Mouse (Mus musculus): ENCODE data around the gene Bcl2.
A peak's percentile ranks its signal among the peaks of the same experiment; 100 is the strongest.

Gene Bcl2

GRCm38 (mm10) chr1:106606951-106607350 is 107.1 kb downstream of the Bcl2 start:
- Histone ChIP-seq H3K36me3 (ENCODE audit: control insufficient read depth, insufficient read depth, low read length, poor library complexity, severe bottlenecking) (no peaks in the 10 kb centered on the region), H3K27me3 (ENCODE audit: control insufficient read depth, insufficient read depth, low read length, poor library complexity, severe bottlenecking) (no peaks in the 10 kb centered on the region)
- no peak for DNase-seq (ENCODE audit: low read depth, low spot score)

- DNase-seq (ENCODE audit: low read depth, low spot score): no peak
These were observed 110.7 kb downstream of the Bcl2 start for GRCm38 (mm10) chr1:106603406-106603805.

GRCm38 (mm10) chr1:106602941-106603340 is 111.1 kb downstream of the Bcl2 start:
- no peaks in the 10 kb centered on the region for H3K27me3 ChIP-seq (ENCODE audit: control insufficient read depth, insufficient read depth, low read length, poor library complexity, severe bottlenecking)
- DNase-seq (ENCODE audit: low read depth, low spot score): no peak
- no peaks in the 10 kb centered on the region for H3K36me3 ChIP-seq (ENCODE audit: control insufficient read depth, insufficient read depth, low read length, poor library complexity, severe bottlenecking)

More at GRCm38 (mm10) chr1:106603406-106603805, 110.7 kb downstream of the Bcl2 start:
- Histone ChIP-seq H3K36me3 (ENCODE audit: control insufficient read depth, insufficient read depth, low read length, poor library complexity, severe bottlenecking) (no peaks in the 10 kb centered on the region), H3K27me3 (ENCODE audit: control insufficient read depth, insufficient read depth, low read length, poor library complexity, severe bottlenecking) (no peaks in the 10 kb centered on the region)

DNA sequence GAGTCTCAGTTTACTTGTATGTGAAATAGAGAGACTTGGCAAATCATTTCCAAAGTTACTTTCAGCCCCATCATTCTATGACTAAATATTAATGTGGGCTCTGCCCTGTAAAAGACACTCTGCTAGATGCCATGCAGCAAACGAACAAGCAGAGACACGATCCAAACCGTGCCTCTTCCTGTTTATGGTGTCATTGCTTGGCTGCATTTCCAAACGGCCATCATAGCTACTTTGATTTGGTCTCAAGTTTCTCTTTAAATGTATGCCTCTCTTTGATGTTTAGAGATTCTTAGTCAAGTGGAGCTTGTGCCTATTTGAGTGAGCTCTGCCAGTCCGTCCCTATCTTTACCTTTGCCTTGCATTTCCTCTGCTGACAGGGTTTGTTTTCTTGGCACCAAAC is 111.5 kb downstream of the Bcl2 start:
- no peaks in the 10 kb centered on the region for H3K27me3 ChIP-seq (ENCODE audit: control insufficient read depth, insufficient read depth, low read length, poor library complexity, severe bottlenecking)
- H3K36me3 ChIP-seq (ENCODE audit: control insufficient read depth, insufficient read depth, low read length, poor library complexity, severe bottlenecking): no peaks in the 10 kb centered on the region
- DNase-seq (ENCODE audit: low read depth, low spot score): no peak

- DNase-seq (ENCODE audit: low read depth, low spot score): no peak
- Histone ChIP-seq H3K36me3 (ENCODE audit: control insufficient read depth, insufficient read depth, low read length, poor library complexity, severe bottlenecking) (no peaks in the 10 kb centered on the region), H3K27me3 (ENCODE audit: control insufficient read depth, insufficient read depth, low read length, poor library complexity, severe bottlenecking) (no peaks in the 10 kb centered on the region)
These were observed 112.8 kb downstream of the Bcl2 start for GRCm38 (mm10) chr1:106601247-106601646.

GRCm38 (mm10) chr1:106600841-106601240 is 113.2 kb downstream of the Bcl2 start:
- no peak for DNase-seq (ENCODE audit: low read depth, low spot score)
- no peaks in the 10 kb centered on the region for H3K27me3 ChIP-seq (ENCODE audit: control insufficient read depth, insufficient read depth, low read length, poor library complexity, severe bottlenecking)

GRCm38 (mm10) chr1:106598292-106598583 is 115.8 kb downstream of the Bcl2 start:
- no peaks in the 10 kb centered on the region for H3K36me3 ChIP-seq (ENCODE audit: control insufficient read depth, insufficient read depth, low read length, poor library complexity, severe bottlenecking)
- DNase-seq (ENCODE audit: low read depth, low spot score): no peak
- no peaks in the 10 kb centered on the region for H3K27me3 ChIP-seq (ENCODE audit: control insufficient read depth, insufficient read depth, low read length, poor library complexity, severe bottlenecking)

More at GRCm38 (mm10) chr1:106600841-106601240, 113.2 kb downstream of the Bcl2 start:
- H3K36me3 ChIP-seq (ENCODE audit: control insufficient read depth, insufficient read depth, low read length, poor library complexity, severe bottlenecking): no peaks in the 10 kb centered on the region

DNA sequence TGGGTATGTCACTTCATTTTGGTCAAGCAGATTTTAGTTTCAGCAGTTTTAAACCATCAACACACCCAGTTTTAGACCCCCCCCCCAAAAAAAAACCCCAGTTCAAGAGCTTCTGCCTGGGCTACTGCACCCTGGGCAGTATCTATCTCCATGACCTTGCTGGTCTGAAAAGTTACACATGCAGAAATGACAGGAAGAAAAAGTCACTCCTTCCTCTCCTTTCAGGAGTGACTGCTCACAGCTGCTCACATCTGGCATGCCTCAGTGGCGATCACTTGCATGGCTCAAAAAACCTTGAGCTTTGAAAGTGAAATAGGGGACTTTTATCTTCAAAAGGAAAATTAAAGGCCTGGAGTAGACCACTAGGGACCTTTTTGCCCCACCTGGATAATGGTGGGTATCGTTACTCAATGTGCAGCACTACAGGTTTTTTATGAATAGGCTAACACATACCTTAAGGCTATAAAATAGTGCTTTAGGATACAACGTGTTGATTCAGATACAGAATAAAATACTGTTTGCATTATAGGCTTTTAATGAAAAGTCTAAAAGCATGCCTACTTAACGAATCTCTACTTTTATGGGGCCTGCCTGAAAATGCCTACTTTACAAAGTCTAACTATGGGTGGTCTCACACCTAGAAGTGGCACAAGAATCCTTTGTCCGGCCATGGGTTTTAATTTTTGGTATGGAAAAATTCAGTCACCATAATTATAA is 116.3 kb downstream of the Bcl2 start:
- Histone ChIP-seq H3K36me3 (ENCODE audit: control insufficient read depth, insufficient read depth, low read length, poor library complexity, severe bottlenecking) (no peaks in the 10 kb centered on the region), H3K27me3 (ENCODE audit: control insufficient read depth, insufficient read depth, low read length, poor library complexity, severe bottlenecking) (no peaks in the 10 kb centered on the region)
- no peak for DNase-seq (ENCODE audit: low read depth, low spot score)

- H3K36me3 ChIP-seq (ENCODE audit: control insufficient read depth, insufficient read depth, low read length, poor library complexity, severe bottlenecking): no peaks in the 10 kb centered on the region
- no peak for DNase-seq (ENCODE audit: low read depth, low spot score)
- no peaks in the 10 kb centered on the region for H3K27me3 ChIP-seq (ENCODE audit: control insufficient read depth, insufficient read depth, low read length, poor library complexity, severe bottlenecking)
These were observed 117.7 kb downstream of the Bcl2 start for GRCm38 (mm10) chr1:106596380-106596779.

DNA sequence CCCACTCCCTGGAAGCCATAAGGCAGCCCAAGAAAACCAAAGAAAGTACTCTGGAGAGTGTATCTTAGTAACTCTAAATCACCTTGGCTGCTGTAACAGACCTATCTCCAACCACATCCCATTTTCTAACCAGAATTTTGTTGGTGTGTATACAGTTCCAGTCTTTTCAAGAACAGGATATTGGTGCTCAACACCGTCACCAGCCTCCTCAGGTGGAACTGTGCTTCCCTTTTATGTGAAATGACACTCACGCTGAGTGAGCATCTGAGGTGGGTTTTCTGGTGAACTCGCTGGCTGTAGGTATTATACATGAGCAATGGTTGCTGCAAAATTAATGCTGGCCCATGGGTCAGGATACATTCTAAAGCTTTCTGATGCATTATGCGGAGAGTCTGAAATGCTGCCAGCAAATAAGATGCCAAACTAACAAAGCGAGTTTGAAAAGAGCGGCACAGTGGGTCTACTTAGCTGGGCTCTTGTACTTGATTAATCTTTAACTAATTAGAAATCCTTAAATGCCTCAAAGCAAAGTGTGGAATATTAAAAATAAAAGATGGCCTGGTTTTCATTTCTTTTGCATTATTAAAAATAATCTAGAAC is 118.7 kb downstream of the Bcl2 start:
- Histone ChIP-seq H3K27me3 (ENCODE audit: control insufficient read depth, insufficient read depth, low read length, poor library complexity, severe bottlenecking) (no peaks in the 10 kb centered on the region), H3K36me3 (ENCODE audit: control insufficient read depth, insufficient read depth, low read length, poor library complexity, severe bottlenecking) (no peaks in the 10 kb centered on the region)
- DNase-seq (ENCODE audit: low read depth, low spot score): peak; percentile 54

DNA sequence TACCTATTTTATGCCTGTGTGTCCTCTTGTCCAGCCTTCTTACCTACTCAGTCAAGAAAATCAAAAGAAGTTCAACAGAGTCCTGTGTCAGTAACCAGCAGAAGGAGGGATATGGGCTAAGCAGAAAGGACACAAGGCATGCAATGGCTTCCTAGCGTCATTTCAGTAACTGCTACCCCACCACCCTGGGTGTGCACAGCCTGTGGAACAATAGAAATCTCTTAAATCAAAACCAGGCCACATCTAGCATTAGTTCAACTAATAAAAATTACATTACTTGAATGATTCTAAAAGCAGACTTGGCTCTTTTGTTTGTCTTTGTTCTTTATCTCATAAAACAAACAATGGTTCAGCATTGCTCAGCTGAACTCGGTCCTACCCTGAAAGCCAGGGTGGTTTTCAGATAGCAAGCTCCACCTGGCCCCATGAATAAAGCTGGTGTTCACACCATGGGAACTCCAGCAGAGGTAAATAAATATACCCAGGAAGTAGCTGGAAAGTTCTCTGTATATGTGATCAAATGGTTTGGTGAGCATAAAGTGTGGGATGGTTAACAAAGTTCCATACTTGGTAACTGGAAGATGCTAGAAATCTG is 122.8 kb downstream of the Bcl2 start:
- Histone ChIP-seq H3K36me3 (ENCODE audit: control insufficient read depth, insufficient read depth, low read length, poor library complexity, severe bottlenecking) (no peaks in the 10 kb centered on the region), H3K27me3 (ENCODE audit: control insufficient read depth, insufficient read depth, low read length, poor library complexity, severe bottlenecking) (no peaks in the 10 kb centered on the region)
- no peak for DNase-seq (ENCODE audit: low read depth, low spot score)

- Histone ChIP-seq H3K36me3 (ENCODE audit: control insufficient read depth, insufficient read depth, low read length, poor library complexity, severe bottlenecking) (no peaks in the 10 kb centered on the region), H3K27me3 (ENCODE audit: control insufficient read depth, insufficient read depth, low read length, poor library complexity, severe bottlenecking) (no peaks in the 10 kb centered on the region)
- DNase-seq (ENCODE audit: low read depth, low spot score): no peak
These were observed 124.9 kb downstream of the Bcl2 start for GRCm38 (mm10) chr1:106589141-106589540.

- H3K27me3 ChIP-seq (ENCODE audit: control insufficient read depth, insufficient read depth, low read length, poor library complexity, severe bottlenecking): no peaks in the 10 kb centered on the region
- H3K36me3 ChIP-seq (ENCODE audit: control insufficient read depth, insufficient read depth, low read length, poor library complexity, severe bottlenecking): no peaks in the 10 kb centered on the region
- DNase-seq (ENCODE audit: low read depth, low spot score): no peak
These were observed 126.1 kb downstream of the Bcl2 start for GRCm38 (mm10) chr1:106587866-106588470.

DNA sequence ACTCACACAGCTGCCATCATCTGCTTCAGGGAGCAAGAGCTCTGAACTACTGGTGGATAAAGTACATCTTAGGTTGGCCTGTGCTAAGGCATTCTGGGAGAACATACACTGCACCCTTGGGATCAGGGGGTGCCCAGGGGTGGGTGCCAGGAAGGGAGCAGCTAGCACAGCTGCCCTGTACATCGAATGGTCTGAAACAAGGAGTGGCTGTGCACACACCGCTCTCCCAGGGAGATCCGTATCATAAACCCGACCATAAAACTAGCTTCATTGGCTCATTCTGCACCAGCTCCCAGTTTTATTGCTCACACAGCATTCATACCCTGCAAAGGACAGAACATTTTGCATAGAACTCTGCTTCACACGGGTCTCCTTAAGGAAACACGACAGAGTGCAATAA is 127.3 kb downstream of the Bcl2 start:
- no peak for DNase-seq (ENCODE audit: low read depth, low spot score)
- Histone ChIP-seq H3K27me3 (ENCODE audit: control insufficient read depth, insufficient read depth, low read length, poor library complexity, severe bottlenecking) (no peaks in the 10 kb centered on the region), H3K36me3 (ENCODE audit: control insufficient read depth, insufficient read depth, low read length, poor library complexity, severe bottlenecking) (no peaks in the 10 kb centered on the region)

- Histone ChIP-seq H3K27me3 (ENCODE audit: control insufficient read depth, insufficient read depth, low read length, poor library complexity, severe bottlenecking) (no peaks in the 10 kb centered on the region), H3K36me3 (ENCODE audit: control insufficient read depth, insufficient read depth, low read length, poor library complexity, severe bottlenecking) (no peaks in the 10 kb centered on the region)
- DNase-seq (ENCODE audit: low read depth, low spot score): no peak
These were observed 128.7 kb downstream of the Bcl2 start for GRCm38 (mm10) chr1:106585349-106585748.
